Mouse (Mus musculus): Measurements from ENCODE around the gene Immp2l.

Gene Immp2l

DNA sequence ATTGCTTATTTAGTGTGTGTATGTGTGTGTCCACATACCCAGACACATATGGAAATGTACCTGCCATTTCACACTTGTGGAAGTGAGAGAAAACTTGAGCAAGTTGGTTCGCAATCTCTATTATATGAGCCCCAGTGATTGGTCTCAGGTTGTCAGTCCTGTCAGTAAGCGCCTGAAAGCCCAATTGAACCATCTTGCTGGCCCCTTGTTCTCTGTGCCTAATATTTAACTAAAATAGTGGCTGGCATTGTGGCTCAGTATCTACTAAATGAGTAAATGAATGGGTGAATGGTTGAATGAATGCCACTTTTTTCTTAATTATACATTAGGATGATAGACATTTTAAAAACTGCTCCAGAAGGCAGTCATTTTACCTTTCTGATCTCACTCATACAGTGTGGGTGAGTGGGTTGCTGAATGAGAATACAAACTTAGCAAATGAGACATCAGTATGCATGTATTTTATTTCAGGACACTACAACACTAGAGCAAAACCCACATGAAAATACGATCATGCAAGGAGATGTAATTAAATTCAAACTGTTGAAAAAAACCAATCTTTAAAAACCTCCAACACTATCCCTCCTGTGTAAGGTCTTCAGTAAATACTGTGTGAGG lies 444.6 kb downstream of the Immp2l start:
- DNase-seq = no peak

DNA sequence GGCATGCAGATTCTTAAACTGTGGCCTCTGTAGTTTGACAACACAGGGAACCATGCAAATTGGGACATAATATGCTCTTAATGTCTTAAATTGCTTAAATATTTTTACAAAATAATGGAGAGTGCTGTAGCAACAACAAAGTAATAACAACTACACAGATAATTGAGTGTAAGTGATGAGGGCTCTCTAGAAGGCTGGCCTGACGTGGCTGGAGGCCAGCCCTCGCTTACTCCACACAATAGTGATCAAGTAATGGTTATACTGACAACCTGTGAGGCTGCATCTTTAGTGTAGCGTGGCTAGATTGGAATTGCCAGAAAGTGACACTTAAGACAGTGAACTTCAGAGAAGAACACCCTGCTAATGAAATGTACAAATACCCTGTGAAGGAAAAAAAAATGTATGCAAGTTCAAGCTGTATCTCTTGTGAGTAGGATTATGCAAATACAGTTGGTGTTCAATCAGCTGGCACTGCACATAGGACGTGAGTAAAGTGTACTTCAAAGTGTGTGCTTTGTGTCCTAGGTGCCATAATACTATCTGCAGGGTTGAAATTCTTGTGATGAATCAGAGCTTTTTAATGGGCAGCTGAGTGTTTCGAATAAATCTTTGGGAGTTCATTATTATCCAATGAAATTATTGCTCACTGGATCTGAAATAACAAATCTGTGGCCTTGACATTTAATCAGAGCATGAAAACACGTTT lies 445.4 kb downstream of the Immp2l start:
- no peak for DNase-seq

- DNase-seq = no peak
Observed at GRCm38 (mm10) chr12:41481486-41481885, 457.6 kb downstream of the Immp2l start.

- DNase-seq = peak; percentile 22 to 35
Observed at GRCm38 (mm10) chr12:41483091-41483592, 459.3 kb downstream of the Immp2l start.

DNA sequence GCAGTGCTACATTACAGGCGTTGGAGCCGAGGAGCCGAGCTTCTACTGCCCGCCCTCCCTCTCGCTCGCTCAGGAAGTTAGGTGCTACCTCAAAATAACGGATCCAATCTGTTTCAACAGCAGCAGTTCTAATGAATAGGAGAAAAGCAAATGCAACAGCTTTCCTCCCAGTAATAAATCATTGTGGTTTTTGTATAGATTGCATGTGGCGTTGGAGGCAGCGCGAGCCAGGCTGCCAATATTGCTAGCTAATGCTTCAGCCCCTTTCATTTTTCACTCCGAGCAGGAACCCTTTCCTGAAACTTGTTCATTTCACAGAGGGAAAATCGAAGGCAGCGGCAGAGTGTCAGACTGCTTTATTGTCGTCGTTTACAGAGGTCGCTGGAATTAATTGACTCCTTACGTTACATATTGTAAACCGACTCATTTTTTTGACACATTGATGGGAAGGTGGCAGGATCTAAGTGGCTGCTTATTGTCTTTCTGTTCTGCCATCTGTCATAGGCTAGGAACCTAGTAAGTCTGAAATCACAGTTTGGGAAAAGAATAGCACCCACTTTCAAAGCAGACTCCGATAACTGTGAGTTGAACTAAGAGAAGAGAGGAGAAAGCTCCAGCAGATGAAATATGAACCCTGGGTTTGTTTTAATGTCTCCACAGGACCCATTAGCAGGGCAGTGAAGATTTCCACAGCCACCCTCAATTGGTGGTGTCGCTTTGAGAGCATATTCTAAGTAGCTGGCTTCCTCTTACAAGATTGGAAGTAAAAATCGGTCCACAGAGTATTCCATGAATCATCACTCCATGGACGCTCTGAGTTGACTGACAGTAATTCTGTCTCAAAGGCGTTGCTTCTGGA lies 459.9 kb downstream of the Immp2l start:
- DNase-seq = peak; percentile 56 to 57

DNA sequence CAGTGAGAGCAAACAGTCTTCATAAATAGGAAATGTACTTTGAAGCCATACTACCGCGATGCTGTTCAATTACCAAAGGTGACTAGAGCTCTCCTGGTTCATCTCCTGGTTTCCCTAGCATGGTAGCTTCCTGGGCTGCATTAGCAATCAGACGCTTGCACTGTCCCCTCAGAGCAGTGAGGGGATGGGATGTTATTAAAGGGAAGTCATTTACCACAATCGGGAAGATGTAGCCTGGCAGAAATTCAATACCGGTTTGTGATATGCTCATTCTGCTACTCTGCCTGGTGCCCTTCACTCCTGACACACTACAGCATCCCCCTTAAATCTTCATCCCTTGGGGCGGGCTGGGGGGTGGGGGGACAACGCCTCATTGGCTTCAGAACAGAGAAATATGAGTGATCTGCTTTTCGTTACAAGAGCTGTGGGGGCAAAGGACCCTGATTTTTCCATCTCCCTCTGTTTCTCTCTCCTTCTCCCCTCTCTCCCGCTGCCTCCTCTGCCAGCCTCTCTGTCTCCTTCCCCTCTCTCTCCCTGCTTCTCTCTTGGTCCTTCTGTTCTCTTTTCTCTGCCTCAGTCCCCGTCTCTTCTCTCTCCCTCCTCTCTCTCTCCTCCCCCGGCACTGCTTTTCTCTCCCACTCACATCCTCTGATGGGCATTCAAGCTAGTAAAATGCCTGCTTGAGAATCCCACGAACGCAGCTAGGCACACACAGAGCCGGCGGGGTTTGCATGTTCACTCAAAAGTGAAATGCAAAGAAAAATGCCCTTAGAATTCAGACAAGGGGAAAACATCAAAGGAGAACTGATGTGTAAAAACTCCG lies 461.0 kb downstream of the Immp2l start:
- DNase-seq = peak; percentile 60 to 67

DNA sequence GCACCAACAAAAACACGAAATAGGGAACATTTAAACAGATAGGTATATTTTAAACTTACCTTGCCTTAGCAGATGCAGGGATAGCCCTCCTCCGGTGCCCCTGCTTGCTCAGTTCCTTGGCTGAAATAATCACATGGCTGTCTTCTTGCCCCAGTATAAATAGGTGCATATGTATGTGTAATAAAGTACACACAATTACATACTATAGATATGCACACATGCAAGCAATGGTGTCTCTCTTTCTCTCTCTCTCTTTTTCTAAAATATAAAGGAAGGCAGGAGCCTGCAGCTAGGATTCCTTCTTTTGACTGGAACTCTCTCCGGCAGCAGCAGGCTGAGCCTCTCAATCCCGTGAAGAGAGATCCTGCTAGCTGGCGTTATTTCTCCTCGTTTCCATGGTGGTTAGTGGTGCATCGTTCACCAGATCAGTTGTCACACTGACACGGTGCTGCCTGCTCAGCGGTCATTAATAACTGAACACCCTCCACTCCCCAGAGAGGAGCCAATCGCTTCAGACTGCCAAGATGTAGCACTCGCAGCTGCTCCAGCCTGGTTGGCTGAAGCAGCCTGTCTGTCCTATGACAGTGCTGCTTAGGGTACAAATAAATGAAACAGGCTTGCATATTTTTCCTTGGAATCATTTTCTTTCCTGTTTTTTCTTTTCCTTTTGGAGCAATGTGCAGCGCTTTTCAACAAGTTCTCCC lies 461.8 kb downstream of the Immp2l start:
- DNase-seq = peak; percentile 85 to 90

GRCm38 (mm10) chr12:41486331-41486730 lies 462.4 kb downstream of the Immp2l start, which contains the start of gene Lrrn3:
TSS of gene Lrrn3 (minus strand) at chr12:41486431.
- no peak for DNase-seq

GRCm38 (mm10) chr12:41487005-41487404 lies 463.1 kb downstream of the Immp2l start:
- peak; percentile 65 to 92 for DNase-seq

- DNase-seq = peak; percentile 33 to 46
Observed at GRCm38 (mm10) chr12:41494620-41495019, 470.7 kb downstream of the Immp2l start.

GRCm38 (mm10) chr12:41500049-41500820 lies 476.3 kb downstream of the Immp2l start:
- DNase-seq = no peak

DNA sequence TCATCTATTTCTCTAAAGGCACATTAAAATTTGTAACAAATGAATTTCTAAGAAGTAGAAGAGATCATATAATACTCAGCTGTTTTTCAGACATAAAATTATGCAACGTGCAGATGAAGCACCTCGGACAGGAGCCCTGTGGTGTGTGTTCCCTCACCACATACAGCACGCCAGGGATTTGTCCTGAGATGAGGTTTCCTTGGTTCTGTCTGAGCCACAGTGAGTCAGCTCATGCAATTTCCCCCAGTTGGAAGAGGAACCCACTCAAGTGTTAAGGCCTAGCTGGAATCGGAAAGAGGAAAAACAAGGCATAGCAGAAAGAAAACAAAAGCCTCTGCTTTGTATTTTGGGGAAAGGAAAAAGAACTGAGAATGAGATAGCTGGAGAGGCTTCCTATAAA lies 484.7 kb downstream of the Immp2l start:
- no peak for DNase-seq

DNA sequence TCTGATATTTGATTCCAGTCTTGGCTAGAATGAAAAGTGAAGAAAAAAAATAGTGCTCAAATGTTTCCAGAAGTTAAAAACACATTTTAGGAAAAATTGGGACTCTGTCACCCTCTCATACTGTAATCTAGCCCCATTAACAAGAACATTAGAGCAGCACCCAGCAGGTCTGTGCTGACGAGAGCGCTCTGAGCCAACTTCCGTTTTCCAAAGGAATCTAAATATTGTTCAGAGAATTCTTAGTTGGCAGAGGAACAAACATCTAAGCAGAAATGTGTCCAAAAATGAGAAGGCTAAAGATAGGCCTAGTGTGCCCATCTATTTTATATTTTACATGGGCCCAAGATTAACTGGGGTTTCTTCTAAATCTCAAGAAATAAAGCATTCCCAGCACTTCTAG lies 486.7 kb downstream of the Immp2l start:
- no peak for DNase-seq

DNA sequence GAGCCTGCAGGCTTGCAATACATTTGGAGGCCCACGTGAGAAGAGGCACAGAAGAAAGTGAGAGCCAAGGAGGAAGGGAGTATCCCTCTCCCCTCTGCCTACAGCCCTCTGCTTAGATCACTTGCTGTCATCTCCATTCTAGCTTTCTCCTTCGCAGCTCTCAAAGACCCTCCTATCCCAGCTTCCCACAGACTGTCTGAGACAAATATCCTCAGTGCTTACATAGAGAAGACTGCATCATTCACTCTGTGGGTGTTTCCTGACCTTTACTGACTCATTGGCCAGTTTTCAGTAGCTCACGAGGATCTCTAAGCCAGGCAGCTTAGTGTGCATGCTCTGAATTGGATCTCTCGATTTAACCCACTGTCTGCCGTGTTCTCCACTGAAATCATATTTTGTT lies 495.0 kb downstream of the Immp2l start:
- no peak for DNase-seq

GRCm38 (mm10) chr12:41520326-41520725 lies 496.4 kb downstream of the Immp2l start:
- no peak for DNase-seq

GRCm38 (mm10) chr12:41521671-41522070 lies 497.8 kb downstream of the Immp2l start:
- no peak for DNase-seq

DNA sequence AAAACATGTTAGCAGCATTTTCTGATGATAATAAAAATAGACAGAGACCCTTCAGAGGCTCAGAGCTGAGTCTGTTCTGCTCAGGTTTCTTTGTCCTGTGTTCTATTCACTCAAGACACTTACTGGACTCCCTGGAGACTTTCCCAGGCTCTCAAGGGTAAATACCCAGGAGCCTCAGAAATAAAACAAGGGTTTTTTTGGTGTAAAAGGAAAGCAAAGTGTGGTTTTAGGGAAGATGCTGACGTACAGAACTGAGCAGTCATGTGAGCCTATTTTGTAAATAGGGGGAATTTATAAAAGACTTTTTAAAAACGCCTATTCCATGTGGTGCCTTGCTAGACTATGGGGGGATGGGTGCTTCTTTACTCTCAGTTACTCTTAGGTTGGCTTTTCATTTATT lies 502.8 kb downstream of the Immp2l start:
- no peak for DNase-seq

- no peak for DNase-seq
Observed at GRCm38 (mm10) chr12:41528410-41528809, 504.5 kb downstream of the Immp2l start.

DNA sequence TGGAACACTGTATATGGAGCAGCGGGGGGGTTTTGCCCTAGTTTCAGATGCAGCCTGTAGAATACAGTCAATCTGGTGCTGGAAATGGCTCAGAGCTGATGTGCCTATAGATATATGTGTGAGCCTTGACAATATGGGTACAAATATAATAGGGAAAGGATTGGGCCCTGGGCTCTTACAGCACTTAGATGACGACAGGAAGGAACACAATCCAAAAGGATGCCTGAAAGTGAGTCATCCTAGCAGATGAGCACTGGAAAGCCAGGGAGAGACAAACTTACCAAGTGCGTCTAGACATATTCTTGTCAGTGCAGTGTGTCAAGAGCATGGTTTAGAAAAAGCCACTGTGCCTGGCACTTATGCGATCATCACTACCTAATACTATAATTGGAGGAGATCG lies 516.1 kb downstream of the Immp2l start:
- DNase-seq = no peak

GRCm38 (mm10) chr12:41551578-41551977 lies 527.7 kb downstream of the Immp2l start:
- no peak for DNase-seq

- DNase-seq = no peak
Observed at GRCm38 (mm10) chr12:41557832-41558231, 533.9 kb downstream of the Immp2l start.
